Mouse (Mus musculus): ENCODE measurements around the gene Mrln. TPM values are rescaled to one million over a fixed set of nuclear protein-coding genes. Genes with fewer than 3 reads are reported as not detected.

Mrln gene
- polyA plus RNA-seq (2011; ENCODE audit: insufficient read length, low read depth, missing spikeins), result not detected in 2 replicates

DNA sequence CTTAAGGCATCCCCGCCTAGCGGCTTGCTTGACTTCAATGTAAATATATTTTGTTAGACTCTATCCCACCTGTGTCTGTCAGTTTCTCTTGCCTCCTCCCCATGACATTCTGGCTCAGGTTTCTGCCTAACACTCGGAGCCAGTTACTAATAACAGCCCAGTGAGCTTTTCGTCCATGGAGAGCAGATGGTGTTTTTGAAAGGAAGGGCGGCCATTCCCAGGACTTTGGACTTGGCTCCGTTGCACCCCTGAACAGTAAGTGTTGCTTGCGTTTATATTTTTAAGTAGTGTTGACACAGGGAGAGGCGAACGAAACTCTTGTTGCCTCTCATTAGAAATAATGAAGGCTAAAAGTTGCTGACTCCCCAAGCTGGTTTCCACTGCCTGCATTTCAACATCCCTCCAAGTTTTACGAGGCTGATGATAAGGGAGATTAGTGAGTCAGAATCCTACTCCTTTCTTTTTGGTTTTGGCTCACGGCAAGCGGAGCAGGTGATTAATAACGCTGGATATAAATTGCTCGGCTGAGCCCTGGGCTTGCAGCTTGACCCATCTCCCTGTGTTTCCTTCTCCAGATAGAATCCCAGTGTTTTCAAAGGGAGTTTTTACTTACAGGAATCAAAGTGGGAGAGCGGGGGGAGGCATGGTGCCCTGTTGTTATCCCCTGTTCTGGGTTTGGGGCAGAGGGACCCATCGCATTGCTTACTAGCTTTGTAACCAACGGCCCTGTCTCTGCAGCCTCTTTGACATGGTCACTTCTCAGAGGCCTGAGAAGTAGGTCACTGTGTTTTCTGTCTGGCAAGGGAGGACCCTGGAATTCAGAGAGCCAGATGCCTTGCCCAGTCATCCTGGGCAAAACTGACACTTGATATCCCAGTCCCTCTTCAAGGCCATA, at the start of gene Mrln:
Gene Mrln (plus strand): TSS at position 160 of the 895 bp plus-strand sequence.
- Histone ChIP-seq H3K4me1 (ENCODE audit: control insufficient read depth, insufficient read depth, low read length) (no peaks in the 10 kb centered on the region), H3K4me3 (ENCODE audit: insufficient read depth, low read length) (no peak within 1 kb of the TSS), H3K27ac (ENCODE audit: insufficient read depth, low read length) (no peak within 1 kb of the TSS)
- TF ChIP-seq CTCF (IDR thresholded peaks at IDR 0.05; ENCODE audit: borderline replicate concordance, insufficient read depth, low read length), result no peak

DNA sequence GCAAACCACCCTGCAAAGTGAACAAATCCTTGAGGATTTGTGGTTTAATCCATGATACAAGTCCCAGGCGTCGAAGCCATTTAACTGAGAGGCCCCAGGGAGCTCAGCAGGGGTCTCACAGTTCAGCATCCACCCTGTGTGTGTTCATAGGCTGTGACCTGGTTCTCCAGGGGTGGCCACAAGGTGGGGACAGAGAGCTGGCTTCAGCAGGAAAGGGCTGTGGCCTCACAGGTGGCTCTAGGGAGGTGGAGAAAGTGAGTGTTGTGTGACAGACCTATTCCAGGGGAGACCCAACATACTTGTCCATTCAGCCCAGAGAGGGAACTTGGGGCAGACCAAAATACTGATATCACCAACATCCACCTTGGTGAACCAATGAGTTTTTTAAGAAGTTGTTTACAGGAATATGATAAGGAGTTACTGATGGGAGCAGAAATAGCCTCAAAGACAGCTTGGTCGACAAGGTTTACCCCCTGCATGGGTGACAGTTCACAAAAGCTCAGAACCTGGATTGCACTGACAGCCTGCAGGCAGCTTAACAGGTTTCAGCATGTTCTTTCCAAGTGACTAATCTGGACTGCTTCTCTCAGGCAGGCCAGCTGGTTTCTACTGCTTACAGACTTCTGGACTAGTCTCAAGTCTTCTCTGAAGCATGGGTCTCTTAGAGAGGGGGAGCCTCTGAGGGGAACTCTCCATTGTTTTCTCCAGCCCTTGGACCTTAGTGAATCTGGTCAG, 47.9 kb upstream of the Mrln start:
- TF ChIP-seq POLR2A (IDR thresholded peaks at IDR 0.05; ENCODE audit: low read depth, low read length) (no peak), CTCF (IDR thresholded peaks at IDR 0.05; ENCODE audit: borderline replicate concordance, insufficient read depth, low read length) (0 out of 2 replicates have a peak, but pooled peaks have one; percentile 11)
- H3K4me3 ChIP-seq (ENCODE audit: insufficient read depth, low read length), result no peak overlapping the region
- H3K27ac ChIP-seq (ENCODE audit: insufficient read depth, low read length), result no peak overlapping the region
- H3K4me1 ChIP-seq (ENCODE audit: control insufficient read depth, insufficient read depth, low read length), result peaks cover 4% of the 10 kb centered on the region

DNA sequence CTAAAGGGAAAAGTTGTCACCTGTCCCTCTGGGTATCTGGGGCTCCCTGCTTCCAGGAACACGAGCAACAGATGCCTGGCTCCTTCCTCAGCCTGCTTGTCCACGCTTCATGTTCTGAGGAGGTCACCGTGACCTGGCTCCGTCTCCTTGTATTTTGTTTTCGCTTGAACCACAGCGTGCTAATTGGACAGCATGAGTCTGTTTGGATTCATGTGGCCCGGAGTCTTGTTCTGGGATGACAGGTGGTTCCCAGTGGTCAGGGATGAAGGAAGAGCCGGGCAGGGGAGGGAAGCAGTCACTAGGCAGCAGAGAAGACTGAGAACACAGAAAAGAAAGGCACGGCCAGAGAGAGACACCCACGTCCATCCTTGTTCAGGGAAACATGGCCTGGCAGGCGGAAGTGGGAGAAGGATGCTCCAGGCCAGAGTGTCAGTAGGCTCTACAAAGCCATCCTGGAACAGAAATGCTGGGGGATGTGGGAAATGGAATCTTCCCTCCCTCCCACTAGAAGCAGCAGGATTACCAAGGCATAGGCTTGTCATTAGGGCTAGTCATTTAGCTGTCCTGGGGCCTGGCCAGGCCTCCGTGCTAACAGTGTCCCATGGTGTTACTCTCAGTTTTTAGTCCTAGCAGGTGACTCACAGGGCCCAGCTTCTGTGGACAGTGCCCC, 44.7 kb upstream of the Mrln start:
- Histone ChIP-seq H3K4me1 (ENCODE audit: control insufficient read depth, insufficient read depth, low read length) (no peaks in the 10 kb centered on the region), H3K4me3 (ENCODE audit: insufficient read depth, low read length) (no peak overlapping the region), H3K27ac (ENCODE audit: insufficient read depth, low read length) (no peak overlapping the region)
- no peak for TF ChIP-seq POLR2A (IDR thresholded peaks at IDR 0.05; ENCODE audit: low read depth, low read length)
- TF ChIP-seq CTCF (IDR thresholded peaks at IDR 0.05; ENCODE audit: borderline replicate concordance, insufficient read depth, low read length), result no peak

DNA sequence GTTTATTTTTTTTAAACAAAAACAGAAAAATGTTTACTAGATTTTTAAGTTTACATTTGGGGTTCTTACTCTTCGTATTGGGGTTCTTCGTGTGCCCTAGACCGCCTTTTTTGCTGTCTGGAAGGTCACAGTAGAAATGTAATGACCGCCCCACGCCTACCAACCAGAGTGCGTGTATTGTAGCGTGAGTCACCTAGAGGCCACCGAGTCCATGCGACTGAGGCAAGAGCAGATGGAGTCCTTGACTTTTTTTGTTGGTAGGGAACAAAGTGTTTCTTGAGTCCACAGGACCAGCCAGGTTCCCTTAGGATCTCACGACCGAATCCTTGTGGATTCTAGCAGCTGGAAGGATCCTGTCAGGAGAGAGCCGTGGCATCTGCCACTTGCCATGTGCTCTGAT, 43.7 kb upstream of the Mrln start:
- H3K4me1 ChIP-seq (ENCODE audit: control insufficient read depth, insufficient read depth, low read length), result no peaks in the 10 kb centered on the region
- H3K27ac ChIP-seq (ENCODE audit: insufficient read depth, low read length), result no peak overlapping the region
- TF ChIP-seq POLR2A (IDR thresholded peaks at IDR 0.05; ENCODE audit: low read depth, low read length) (no peak), CTCF (IDR thresholded peaks at IDR 0.05; ENCODE audit: borderline replicate concordance, insufficient read depth, low read length) (no peak)

DNA sequence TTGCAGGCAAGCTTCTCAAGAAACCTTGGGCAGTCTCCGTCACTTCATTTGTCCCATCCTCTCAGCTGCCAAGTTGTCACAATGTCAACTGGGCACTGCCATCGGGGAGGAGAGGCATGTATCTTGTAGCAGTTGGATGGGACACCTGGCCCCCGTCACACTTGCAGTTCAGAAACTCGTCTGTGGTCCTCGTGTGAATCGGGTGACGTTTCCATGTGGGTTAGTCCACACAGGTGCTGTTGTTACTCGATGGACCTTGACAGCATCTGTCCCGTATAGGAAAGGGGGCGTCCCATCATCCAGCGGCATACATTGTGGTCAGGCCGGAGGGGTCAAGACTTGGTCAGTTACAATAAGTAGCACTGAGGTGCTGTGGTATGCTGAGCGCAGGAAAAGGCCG, 43.0 kb upstream of the Mrln start:
- no peaks in the 10 kb centered on the region for H3K4me1 ChIP-seq (ENCODE audit: control insufficient read depth, insufficient read depth, low read length)
- no peak for TF ChIP-seq POLR2A (IDR thresholded peaks at IDR 0.05; ENCODE audit: low read depth, low read length)
- TF ChIP-seq CTCF (IDR thresholded peaks at IDR 0.05; ENCODE audit: borderline replicate concordance, insufficient read depth, low read length), result no peak
- H3K4me3 ChIP-seq (ENCODE audit: insufficient read depth, low read length), result no peak overlapping the region
- no peak overlapping the region for H3K27ac ChIP-seq (ENCODE audit: insufficient read depth, low read length)

More for the DNA sequence above, 43.7 kb upstream of the Mrln start:
- H3K4me3 ChIP-seq (ENCODE audit: insufficient read depth, low read length), result no peak overlapping the region

DNA sequence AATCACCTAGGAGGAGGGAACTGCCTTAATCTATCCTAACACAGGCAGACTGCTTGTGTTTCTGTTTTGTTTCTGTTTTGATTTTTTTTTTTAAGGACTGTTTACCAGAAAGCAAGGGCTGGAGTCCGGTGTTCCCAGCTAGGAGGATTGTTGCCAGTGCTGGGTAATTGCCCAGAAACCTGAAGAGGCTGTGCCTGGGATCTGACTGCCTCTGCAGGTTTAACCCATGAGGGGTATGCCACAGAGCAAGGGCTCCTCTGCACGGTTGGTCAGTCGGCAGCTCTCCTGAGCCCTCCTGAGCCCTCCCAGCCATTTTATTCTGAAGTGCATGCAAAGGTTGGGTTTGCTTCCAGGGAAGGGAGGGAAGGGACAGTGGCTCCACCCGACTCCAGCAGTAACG, 40.8 kb upstream of the Mrln start:
- TF ChIP-seq CTCF (IDR thresholded peaks at IDR 0.05; ENCODE audit: borderline replicate concordance, insufficient read depth, low read length) (no peak), POLR2A (IDR thresholded peaks at IDR 0.05; ENCODE audit: low read depth, low read length) (no peak)
- Histone ChIP-seq H3K4me1 (ENCODE audit: control insufficient read depth, insufficient read depth, low read length) (no peaks in the 10 kb centered on the region), H3K4me3 (ENCODE audit: insufficient read depth, low read length) (no peak overlapping the region), H3K27ac (ENCODE audit: insufficient read depth, low read length) (no peak overlapping the region)

DNA sequence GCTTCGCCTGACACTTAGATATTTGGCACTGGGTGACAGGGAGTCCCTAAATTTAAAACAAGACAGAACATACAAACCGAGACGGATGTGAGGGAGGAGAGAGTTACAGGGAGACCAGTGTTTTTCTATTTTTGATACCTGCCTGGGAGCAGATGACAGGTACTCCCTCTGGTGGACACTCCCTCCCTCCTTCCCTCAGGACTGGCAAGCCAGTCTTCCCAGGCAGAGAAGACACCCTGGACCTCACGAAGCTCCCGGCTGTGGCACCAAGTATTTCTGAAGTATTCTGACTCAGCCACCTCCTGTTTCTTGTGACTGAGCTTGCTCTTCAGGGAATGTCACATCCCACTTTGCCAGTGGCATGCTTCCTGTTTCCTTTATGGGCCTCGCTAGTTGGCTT, 38.6 kb upstream of the Mrln start:
- no peak overlapping the region for H3K4me3 ChIP-seq (ENCODE audit: insufficient read depth, low read length)
- TF ChIP-seq CTCF (IDR thresholded peaks at IDR 0.05; ENCODE audit: borderline replicate concordance, insufficient read depth, low read length) (peak; percentile 25; the same call in 1 of the 2 replicates), POLR2A (IDR thresholded peaks at IDR 0.05; ENCODE audit: low read depth, low read length) (no peak)
- no peak overlapping the region for H3K27ac ChIP-seq (ENCODE audit: insufficient read depth, low read length)
- no peaks in the 10 kb centered on the region for H3K4me1 ChIP-seq (ENCODE audit: control insufficient read depth, insufficient read depth, low read length)

DNA sequence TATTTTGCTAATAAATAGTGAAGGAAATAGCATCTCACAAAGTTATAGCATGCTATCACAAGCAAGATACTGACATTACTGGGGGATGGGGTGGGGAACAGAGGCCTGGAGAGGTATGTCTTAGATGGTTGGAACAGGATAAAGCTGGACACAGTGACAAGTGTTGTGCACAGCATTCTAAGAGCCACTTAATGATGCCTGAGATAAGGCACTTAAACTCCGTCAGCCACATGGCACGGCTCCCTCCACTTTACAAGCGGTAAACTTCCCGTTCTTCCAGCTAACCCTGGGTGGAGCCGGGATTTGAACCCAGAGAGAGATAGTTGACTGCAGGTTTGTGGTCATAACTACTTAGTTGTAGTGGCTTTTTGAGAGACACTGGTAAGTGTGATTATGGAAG, 38.0 kb upstream of the Mrln start:
- Histone ChIP-seq H3K4me3 (ENCODE audit: insufficient read depth, low read length) (no peak overlapping the region), H3K4me1 (ENCODE audit: control insufficient read depth, insufficient read depth, low read length) (no peaks in the 10 kb centered on the region)
- TF ChIP-seq CTCF (IDR thresholded peaks at IDR 0.05; ENCODE audit: borderline replicate concordance, insufficient read depth, low read length), result no peak
- no peak for TF ChIP-seq POLR2A (IDR thresholded peaks at IDR 0.05; ENCODE audit: low read depth, low read length)

DNA sequence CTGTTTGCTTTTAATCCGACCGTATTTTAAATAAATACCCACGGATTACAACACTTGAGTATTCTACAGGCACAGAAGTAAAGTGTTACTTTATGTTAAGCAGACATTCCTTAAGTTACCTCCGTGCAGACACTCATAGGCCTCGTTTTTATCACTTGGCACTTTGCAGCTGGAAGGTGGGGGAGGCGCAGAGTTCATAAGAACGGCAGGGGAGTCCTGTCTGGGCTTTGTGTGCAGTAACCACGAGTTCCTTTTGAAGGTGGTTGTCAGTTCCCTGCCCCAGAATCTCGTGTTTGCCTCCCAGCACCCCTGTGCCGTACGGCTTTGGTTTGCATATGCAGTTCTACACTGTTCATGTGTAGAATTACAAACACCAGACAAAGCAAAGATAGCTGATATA, 36.8 kb upstream of the Mrln start:
- H3K4me3 ChIP-seq (ENCODE audit: insufficient read depth, low read length), result no peak overlapping the region
- H3K27ac ChIP-seq (ENCODE audit: insufficient read depth, low read length), result no peak overlapping the region
- H3K4me1 ChIP-seq (ENCODE audit: control insufficient read depth, insufficient read depth, low read length), result no peaks in the 10 kb centered on the region
- TF ChIP-seq CTCF (IDR thresholded peaks at IDR 0.05; ENCODE audit: borderline replicate concordance, insufficient read depth, low read length), result no peak
- no peak for TF ChIP-seq POLR2A (IDR thresholded peaks at IDR 0.05; ENCODE audit: low read depth, low read length)

More for the DNA sequence above, 38.0 kb upstream of the Mrln start:
- no peak overlapping the region for H3K27ac ChIP-seq (ENCODE audit: insufficient read depth, low read length)
